Mouse (Mus musculus): ENCODE data around the gene Hjurp. TPM values are rescaled to one million over a fixed set of nuclear protein-coding genes. Genes with fewer than 3 reads are reported as not detected.

Hjurp gene
- polyA plus RNA-seq, 1 experiment, result 217 TPM

DNA sequence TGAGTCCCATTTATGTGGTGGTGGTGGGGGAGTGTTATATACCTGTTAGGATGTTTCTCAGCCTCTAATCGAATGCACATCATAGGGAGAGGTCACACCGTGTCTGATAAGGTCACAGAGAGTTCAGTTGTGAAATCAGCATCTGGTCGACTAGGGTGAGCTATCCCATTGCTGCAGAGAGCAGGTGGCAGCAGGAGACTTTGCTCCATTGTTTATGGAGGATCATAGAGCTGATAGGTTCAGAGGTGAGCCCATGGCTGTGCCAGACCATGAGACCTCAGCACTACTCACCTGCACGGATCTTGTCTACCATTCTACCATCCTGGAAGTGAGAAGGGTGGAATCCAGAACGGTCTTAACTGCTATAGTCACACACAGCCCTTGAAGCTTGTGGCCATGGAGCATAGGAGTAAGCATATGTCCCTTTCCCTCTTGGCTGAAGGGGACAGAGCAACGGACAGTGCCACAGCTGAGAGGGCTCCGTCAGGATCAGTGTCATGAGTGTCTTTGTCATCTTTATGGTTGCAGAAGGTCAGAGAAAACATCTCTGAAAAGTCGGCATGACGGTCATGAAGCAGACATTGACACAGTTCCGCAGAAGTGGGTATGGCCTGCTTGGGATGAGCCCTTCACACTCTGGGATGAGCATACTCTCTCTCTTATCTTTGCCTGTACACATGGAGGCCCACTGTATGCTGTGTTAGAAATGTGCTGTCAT is 7.0 kb upstream of the Hjurp start:
- no peak overlapping the region for H3K4me3 ChIP-seq (ENCODE audit: low read depth, low read length)
- H3K27me3 ChIP-seq (ENCODE audit: control insufficient read depth, insufficient read depth, low read length, poor library complexity, severe bottlenecking), result no peaks in the 10 kb centered on the region
- no peak overlapping the region for H3K9ac ChIP-seq (ENCODE audit: low read depth, poor library complexity, severe bottlenecking)
- no peaks in the 10 kb centered on the region for H3K4me1 ChIP-seq (ENCODE audit: control insufficient read depth, insufficient read depth, low read length)
- H3K36me3 ChIP-seq (ENCODE audit: control insufficient read depth, insufficient read depth, low read length, poor library complexity, severe bottlenecking), result no peaks in the 10 kb centered on the region
- TF ChIP-seq CTCF (IDR thresholded peaks at IDR 0.05; ENCODE audit: low read depth, low read length) (no peak), POLR2A (IDR thresholded peaks at IDR 0.05; ENCODE audit: insufficient read depth, low read length) (no peak), EP300 (IDR thresholded peaks at IDR 0.05; ENCODE audit: insufficient read depth, low read depth, low read length) (no peak)
- H3K27ac ChIP-seq (ENCODE audit: insufficient read depth, low read length), result no peak overlapping the region
- no peaks in the 10 kb centered on the region for H3K9me3 ChIP-seq (replicated peaks; ENCODE audit: control insufficient read depth, insufficient read depth, low read length, poor library complexity, severe bottlenecking)

DNA sequence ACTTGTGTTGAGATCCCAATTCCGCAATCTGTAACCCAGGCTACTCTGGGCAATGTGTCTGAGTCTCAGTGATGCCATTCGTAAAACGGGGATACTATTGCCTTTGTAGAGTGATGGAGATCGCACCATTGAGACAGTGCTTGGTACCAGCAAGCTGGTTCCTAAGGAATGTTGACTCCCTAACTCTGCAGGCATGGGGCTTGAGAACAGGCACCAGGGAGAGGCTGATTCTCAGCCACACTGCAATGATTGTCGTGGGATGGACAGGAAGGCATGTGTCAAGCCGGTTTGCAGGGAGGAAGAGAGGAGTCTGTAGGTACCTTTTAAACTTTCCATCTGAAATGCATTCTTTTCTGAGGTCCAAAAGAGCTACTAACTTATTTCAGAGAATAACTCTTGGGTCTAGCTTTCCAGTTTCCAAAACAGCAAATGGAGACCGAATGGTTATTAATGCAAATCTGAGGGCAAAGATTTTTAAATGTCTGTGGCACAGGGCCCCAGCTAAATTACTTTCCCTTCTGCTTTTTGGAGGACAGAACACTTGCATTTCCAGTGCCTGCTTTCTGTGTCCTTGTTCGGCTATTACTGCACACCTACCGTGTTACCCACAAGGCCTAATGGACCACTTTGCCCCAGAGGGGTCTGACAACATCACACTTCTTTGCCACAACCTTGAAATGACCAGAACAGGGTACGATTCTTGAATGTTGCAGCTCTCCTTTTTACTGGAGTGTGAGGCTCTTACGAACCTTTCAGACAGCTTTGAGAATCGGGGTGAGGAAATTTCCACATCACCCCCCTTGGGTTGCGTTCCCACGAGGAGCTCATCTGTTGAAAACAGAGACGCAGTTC is 6.2 kb upstream of the Hjurp start:
- Histone ChIP-seq H3K9ac (ENCODE audit: low read depth, poor library complexity, severe bottlenecking) (no peak overlapping the region), H3K4me3 (ENCODE audit: low read depth, low read length) (no peak overlapping the region), H3K9me3 (replicated peaks; ENCODE audit: control insufficient read depth, insufficient read depth, low read length, poor library complexity, severe bottlenecking) (no peaks in the 10 kb centered on the region), H3K36me3 (ENCODE audit: control insufficient read depth, insufficient read depth, low read length, poor library complexity, severe bottlenecking) (no peaks in the 10 kb centered on the region), H3K27me3 (ENCODE audit: control insufficient read depth, insufficient read depth, low read length, poor library complexity, severe bottlenecking) (no peaks in the 10 kb centered on the region), H3K4me1 (ENCODE audit: control insufficient read depth, insufficient read depth, low read length) (no peaks in the 10 kb centered on the region), H3K27ac (ENCODE audit: insufficient read depth, low read length) (no peak overlapping the region)
- TF ChIP-seq CTCF (IDR thresholded peaks at IDR 0.05; ENCODE audit: low read depth, low read length), result no peak
- no peak for TF ChIP-seq EP300 (IDR thresholded peaks at IDR 0.05; ENCODE audit: insufficient read depth, low read depth, low read length)
- TF ChIP-seq POLR2A (IDR thresholded peaks at IDR 0.05; ENCODE audit: insufficient read depth, low read length), result no peak

DNA sequence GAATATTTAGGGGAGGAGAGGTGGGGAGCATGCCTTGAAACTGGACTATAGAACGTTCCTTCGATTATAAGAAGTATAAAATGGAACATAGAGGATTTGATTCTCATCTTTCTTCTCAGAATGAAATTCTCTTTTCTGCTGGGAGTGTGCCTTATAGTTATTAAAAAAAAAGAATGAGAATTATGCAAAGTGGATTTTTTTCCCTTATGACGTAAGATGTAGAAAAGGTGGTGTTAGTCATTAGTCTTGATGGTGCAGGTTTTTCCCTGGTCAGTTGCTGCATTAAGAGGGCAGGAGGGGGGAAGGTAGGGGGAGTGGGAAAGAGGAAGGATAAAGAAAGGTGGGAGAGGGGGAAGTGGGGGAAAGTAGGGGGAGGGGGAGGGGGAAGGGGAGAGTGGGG is 4.9 kb upstream of the Hjurp start:
- Histone ChIP-seq H3K9ac (ENCODE audit: low read depth, poor library complexity, severe bottlenecking) (no peak overlapping the region), H3K4me1 (ENCODE audit: control insufficient read depth, insufficient read depth, low read length) (no peaks in the 10 kb centered on the region), H3K27me3 (ENCODE audit: control insufficient read depth, insufficient read depth, low read length, poor library complexity, severe bottlenecking) (no peaks in the 10 kb centered on the region), H3K9me3 (replicated peaks; ENCODE audit: control insufficient read depth, insufficient read depth, low read length, poor library complexity, severe bottlenecking) (no peaks in the 10 kb centered on the region), H3K4me3 (ENCODE audit: low read depth, low read length) (no peak overlapping the region), H3K36me3 (ENCODE audit: control insufficient read depth, insufficient read depth, low read length, poor library complexity, severe bottlenecking) (no peaks in the 10 kb centered on the region), H3K27ac (ENCODE audit: insufficient read depth, low read length) (no peak overlapping the region)
- TF ChIP-seq CTCF (IDR thresholded peaks at IDR 0.05; ENCODE audit: low read depth, low read length) (no peak), EP300 (IDR thresholded peaks at IDR 0.05; ENCODE audit: insufficient read depth, low read depth, low read length) (no peak), POLR2A (IDR thresholded peaks at IDR 0.05; ENCODE audit: insufficient read depth, low read length) (no peak)

DNA sequence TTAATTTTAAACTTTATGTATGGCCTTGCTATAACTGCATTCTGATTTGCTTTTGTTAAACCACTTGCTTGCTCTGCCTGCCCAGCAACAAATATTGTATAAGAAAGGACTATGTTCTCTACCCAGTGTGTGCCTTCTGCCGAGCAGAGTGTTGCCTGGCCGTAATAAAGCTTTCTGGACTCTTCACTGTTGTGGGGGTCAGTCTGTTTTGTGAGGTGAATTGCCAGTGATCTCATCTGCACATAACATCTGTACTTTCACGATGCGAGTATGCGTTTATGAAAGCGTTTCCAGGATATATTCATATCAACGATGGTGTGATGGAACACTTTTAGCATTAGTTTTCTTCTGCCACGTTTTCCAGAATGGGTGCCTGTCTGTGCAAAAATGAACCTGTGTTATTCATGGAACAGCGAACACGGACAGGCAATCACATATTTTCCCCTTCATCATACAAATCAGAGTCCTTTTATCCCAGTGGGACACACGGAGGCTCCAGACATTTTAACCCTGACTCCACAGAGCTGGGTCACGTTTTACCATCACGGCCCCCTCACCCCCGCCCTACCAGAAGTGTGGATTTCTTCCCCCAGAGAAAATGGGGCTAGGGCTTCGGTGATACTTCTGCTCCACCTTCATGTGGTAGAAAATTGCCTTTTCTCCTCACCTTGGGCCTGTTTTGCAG is 2.7 kb upstream of the Hjurp start:
- Histone ChIP-seq H3K27ac (ENCODE audit: insufficient read depth, low read length) (no peak overlapping the region), H3K36me3 (ENCODE audit: control insufficient read depth, insufficient read depth, low read length, poor library complexity, severe bottlenecking) (peaks cover 8% of the 10 kb centered on the region), H3K4me1 (ENCODE audit: control insufficient read depth, insufficient read depth, low read length) (no peaks in the 10 kb centered on the region), H3K4me3 (ENCODE audit: low read depth, low read length) (no peak overlapping the region), H3K9me3 (replicated peaks; ENCODE audit: control insufficient read depth, insufficient read depth, low read length, poor library complexity, severe bottlenecking) (peaks cover 8% of the 10 kb centered on the region), H3K27me3 (ENCODE audit: control insufficient read depth, insufficient read depth, low read length, poor library complexity, severe bottlenecking) (no peaks in the 10 kb centered on the region), H3K9ac (ENCODE audit: low read depth, poor library complexity, severe bottlenecking) (no peak overlapping the region)
- no peak for TF ChIP-seq CTCF (IDR thresholded peaks at IDR 0.05; ENCODE audit: low read depth, low read length)
- TF ChIP-seq POLR2A (IDR thresholded peaks at IDR 0.05; ENCODE audit: insufficient read depth, low read length), result no peak
- TF ChIP-seq EP300 (IDR thresholded peaks at IDR 0.05; ENCODE audit: insufficient read depth, low read depth, low read length), result no peak

DNA sequence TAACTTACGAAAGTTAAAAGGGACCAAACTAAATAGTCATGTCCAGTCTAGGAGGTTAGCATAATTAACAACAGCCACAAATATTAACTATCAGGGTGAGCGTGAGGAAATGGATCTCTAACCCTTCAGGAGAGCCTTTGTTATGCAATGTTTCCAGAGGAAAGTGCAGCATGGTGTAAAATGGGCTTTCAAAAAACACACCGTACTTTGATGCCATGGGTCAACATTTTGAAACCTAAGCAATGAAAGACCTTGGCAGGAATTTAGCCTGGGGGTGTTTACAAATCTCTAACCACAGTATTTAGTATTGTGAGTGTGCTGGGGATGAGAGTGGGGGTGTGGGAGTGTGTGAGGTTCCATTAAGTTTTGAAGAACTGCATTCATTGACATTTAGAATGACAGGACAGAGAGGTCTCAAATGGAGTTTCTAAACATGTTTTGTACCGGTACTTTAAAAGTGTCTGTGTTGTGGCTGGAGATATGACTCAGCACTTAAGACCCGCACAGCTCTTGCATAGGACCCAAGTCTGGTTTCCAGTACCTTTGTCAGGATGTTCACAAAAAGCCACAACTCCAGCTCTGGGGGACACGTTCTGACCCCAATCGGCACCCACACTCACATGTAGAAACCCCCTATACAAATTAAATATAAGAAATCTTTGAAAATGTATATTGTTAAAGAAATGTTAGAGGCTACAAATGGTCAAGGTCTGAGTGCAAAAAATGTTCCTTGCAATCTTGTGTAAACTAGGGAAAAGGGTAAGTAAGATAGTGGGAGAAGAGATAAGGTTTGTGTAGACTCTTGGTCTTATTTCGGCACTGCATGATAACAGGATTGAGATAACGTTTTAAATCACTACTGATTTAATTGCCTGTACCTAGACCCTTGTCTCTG is 1.9 kb upstream of the Hjurp start:
- Histone ChIP-seq H3K4me1 (ENCODE audit: control insufficient read depth, insufficient read depth, low read length) (no peaks in the 10 kb centered on the region), H3K27me3 (ENCODE audit: control insufficient read depth, insufficient read depth, low read length, poor library complexity, severe bottlenecking) (no peaks in the 10 kb centered on the region), H3K36me3 (ENCODE audit: control insufficient read depth, insufficient read depth, low read length, poor library complexity, severe bottlenecking) (peaks cover 16% of the 10 kb centered on the region), H3K9ac (ENCODE audit: low read depth, poor library complexity, severe bottlenecking) (no peak overlapping the region), H3K27ac (ENCODE audit: insufficient read depth, low read length) (no peak overlapping the region), H3K9me3 (replicated peaks; ENCODE audit: control insufficient read depth, insufficient read depth, low read length, poor library complexity, severe bottlenecking) (peaks cover 16% of the 10 kb centered on the region), H3K4me3 (ENCODE audit: low read depth, low read length) (no peak overlapping the region)
- no peak for TF ChIP-seq CTCF (IDR thresholded peaks at IDR 0.05; ENCODE audit: low read depth, low read length)
- no peak for TF ChIP-seq EP300 (IDR thresholded peaks at IDR 0.05; ENCODE audit: insufficient read depth, low read depth, low read length)

Measured in ES-Bruce4 (cell line).